Mouse (Mus musculus) lung, adult 2 months (tissue): ENCODE measurements around the gene Wnt11.

Experiments used
- CTCF ChIP-seq: fragments of 200-500 bp; IDR thresholded peaks from 2 replicates; pipeline ENCODE4 v1.5.1; 2011; ENCODE audit warnings: mild to moderate bottlenecking, low read length, control low read depth; ENCODE audit not compliant: insufficient read depth
- POLR2A ChIP-seq: fragments of 200-500 bp; IDR thresholded peaks from 2 replicates; pipeline ENCODE4 v1.6.1; 2011; ENCODE audit warnings: low read depth, mild to moderate bottlenecking, control low read depth, low read length, borderline replicate concordance; ENCODE audit errors: extremely low read depth

DNA sequence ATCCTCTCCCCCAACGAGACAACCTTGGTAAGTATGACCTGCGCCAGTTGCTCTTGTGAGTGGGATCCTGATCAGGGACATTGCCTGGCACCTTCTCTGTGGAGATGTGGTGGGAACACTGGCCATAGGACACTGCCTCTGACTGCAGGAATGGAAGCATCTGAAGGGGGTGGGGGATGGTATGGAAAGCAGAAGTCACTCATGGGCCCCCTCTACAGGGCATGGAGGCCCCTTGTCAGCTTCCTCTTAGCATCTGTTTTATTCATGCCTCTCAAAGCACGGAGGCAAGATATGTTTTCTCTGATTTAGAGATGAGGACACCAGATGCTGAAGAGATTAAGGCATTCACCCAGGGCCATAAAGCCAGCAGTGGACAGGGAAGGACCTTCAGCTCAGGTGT is 34.2 kb downstream of the Wnt11 start:
- no peak for TF ChIP-seq CTCF
- TF ChIP-seq POLR2A = no peak
